Mouse (Mus musculus) common myeloid progenitor, adult 5-6 weeks (primary cell): Measurements from ENCODE around the gene Klf3. TPM values are rescaled to one million over a fixed set of nuclear protein-coding genes. Genes with fewer than 3 reads are reported as not detected.
"Not testable (repeated sequence)": the region's sequence is repeated elsewhere in the genome, so short reads cannot be mapped to it uniquely, and the experiment has no call there.

Experiments
- ATAC-seq: replicated peaks from 2 replicates; pipeline ENCODE4 v1.8.0; 2016; ENCODE audit warnings: low read depth, mild to moderate bottlenecking, moderate TSS enrichment, inconsistent platforms; ENCODE audit not compliant: poor library complexity, severe bottlenecking
- total RNA-seq: library from RNA; stranded (forward); fragments of 200-1000, 187-1606 nt; gene quantifications from 2 replicates; pipeline ENCODE4 v1.2.3, GENCODE M21; 2017

The Klf3 gene
- total RNA-seq, 1 experiment from 2014 or later = 21.5 TPM

DNA sequence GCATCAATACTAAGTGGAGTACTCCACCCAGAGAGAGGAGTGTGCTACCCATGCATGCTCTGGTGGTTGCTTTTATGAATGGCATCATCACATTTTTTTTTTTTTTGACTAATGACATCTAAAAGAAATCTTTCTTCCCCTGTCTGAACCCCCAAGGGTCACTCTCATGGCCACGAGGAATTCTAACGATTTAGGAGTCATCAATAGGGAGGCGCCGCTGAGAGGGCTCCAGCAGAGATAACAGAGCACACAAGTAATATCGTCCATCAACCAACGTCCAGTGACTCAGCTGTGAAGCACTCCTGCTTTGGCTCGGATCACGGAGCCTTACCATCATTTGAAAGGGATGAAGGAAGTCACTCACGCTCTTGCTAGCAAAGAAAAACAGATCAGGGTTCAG is 63.9 kb downstream of the Klf3 start:
- no peak for ATAC-seq

DNA sequence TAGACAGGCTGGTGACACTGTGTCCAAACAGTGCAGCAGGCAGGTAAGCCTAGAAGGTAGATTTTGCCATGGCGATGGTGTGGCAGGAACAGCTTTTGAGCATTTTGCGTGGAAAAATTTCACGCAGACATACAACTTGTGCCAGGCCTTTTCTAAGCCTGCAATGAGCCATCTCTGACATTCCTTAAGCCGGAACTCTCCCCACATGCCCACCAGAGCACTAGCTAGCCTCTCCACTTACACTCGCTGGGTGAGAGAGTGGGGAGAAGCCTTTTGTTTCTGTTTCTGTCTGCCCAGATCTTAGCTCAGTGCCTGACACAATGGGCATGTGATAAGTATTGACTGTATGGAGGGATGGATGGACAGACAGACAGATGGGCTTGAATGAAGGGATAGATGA is 64.4 kb downstream of the Klf3 start:
- ATAC-seq = no peak

DNA sequence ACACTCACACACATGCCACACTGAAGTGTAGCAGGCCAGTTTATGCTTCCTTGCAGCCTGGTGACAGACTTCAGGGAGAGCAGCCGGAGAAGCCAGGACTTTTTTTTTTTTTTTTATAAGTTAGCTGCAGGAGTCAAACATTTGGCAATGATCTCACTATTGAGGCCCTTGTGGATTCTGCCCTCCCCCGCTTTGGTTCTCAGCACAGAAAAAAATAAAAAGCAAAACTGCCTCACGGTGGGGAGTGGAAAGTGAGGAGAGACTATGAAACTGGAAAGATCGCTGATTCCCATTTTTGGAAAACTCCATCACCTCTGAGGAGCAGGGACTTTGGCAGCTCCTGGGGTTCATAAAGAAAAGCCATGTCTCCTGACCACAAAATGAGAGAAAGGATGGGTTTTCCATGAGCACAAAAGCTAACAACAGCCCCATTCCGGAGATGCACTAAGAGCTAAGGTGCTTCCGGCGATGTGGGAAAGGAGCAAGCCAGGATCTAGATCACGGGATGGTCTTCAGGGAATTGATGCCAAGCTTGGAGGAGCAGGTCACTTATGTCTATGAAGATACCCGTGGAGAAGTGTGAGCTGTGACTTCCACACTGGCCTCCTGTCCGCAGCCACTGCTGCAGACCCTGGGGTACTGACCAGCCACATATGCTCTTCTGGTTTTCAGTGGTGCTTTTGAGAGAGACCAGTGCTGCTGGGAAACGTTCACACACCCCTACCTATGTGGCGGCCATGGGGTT is 73.1 kb downstream of the Klf3 start:
- ATAC-seq = no peak

DNA sequence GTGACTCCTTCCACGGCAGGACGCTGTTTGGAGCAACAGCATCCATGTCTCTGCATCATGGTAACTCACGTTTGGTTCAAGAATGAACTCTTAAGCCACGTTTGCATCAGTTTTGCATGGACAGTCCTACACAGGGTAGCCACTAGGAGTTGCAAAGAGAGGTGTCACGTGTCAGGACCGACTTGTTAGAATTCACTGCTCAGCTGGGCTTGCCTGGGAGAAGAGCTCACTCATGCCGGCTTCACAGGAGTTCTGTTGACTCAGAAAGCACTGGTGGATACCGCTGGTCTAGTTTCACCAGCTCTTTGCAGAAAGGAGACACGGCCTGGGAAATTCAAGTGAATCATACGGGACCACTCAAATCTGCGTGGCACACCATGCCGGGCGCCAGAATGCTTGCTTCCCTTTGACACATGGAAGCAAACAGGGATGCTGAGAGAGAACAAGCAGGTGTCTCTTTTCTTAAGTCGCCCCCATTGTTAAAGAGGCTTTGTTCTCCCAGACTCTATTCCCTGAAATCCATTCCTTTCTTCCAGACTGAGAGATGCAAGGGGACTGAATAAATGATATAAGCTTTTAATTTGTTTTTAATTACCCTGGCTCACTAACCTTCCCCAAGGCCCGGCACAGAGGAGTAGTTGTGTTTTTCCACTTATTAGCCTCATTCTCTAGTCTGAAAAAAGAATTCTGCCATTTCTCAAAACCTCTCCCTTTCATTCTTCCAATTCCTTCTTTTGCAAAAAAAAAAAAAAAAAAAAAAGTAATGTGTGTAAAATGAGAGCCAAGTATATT is 74.2 kb downstream of the Klf3 start:
- ATAC-seq = no peak

DNA sequence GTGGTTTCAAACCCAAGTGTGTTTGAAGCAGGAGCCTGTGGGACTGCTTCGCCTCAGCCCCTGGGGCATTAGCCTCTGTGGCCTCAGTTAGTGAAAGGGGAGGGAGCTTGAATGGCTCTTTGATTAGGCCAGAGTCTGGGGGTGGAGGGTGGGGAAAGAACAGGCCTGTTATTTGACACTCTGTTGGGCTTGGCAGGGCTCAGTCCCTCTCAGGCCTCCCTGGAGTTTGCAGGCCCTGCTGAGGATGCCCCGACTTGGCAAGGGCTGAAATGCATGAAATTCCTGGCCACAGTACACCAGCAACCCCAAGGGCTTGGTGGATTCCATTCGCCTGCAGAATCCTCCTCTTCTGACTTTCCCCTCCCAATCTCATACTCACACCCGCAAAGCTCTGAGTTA is 74.8 kb downstream of the Klf3 start:
- no peak for ATAC-seq

DNA sequence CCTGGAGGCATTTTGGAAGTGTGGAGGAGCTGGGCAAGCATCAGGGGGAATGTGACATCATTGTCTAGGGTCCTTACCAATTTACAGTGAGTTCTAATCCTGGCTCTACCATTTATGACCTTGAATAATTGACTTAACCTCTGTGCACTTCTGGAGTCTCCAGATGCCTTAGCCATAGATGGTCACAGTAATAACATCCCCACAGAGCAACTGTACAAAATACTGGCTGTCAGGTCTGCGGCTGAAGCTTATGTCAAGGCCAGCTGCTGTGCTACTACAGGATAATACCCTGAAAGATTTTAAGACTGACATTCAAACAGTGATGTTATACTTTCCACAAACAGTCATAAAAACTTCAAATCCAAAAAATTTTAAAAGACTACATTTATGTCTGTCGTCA is 75.3 kb downstream of the Klf3 start:
- no peak for ATAC-seq

DNA sequence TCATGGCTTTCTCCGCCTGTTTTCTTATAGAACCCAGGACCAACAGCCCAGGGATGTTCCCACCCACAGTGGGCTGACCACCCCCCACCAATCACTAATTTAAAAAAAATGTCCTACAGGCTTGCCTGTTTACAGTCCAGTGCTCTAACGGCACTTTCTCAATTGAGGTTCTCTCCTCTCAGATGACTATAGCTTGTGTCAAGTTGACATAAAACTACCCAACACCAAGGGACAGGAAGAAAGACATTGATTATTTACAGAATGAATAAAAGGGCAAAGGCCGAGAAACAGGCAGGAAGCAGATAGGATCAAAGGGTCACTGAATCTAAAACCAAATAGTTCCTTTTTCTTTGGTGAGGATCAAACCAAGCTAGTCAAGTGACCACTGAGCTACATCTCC is 76.1 kb downstream of the Klf3 start:
- ATAC-seq = no peak

DNA sequence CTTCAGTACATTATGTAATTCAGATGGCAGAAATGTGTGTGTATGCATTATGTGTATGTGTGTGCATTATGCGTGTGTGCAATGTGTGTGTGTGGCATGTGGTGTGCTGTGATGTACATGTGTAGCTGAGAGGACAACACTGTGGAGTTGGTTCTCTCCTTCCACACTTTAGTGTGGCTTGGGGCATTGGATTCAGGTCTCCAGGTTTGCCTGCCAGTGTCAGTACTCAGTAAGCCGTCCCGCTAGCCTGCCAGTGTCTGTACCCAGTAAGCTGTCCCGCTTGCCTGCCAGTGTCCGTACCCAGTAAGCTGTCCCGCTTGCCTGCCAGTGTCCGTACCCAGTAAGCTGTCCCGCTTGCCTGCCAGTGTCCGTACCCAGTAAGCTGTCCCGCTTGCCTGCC is 78.4 kb downstream of the Klf3 start:
- ATAC-seq = not testable (repeated sequence)

DNA sequence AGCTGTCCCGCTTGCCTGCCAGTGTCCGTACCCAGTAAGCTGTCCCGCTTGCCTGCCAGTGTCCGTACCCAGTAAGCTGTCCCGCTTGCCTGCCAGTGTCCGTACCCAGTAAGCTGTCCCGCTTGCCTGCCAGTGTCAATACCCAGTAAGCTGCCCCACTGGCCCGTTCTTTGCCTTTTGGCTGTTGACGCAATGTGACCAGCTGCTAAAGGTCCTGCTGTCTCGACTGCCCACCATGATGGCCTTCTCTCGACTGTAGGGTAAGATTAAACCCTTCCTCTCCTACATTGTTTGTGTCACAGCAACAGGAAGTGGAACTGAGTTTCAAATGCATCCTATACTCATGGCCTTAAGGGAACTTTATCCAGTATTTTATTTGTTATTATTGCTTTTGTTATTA is 78.8 kb downstream of the Klf3 start:
- ATAC-seq = not testable (repeated sequence)

Other genes starting within 250 kb of the Klf3 start
- gene Tlr1, start 130.2 kb downstream of the Klf3 start, total RNA-seq = 0.15 TPM in 1 of 2 replicates, not detected in the other
- 1.2 and 1.8 TPM in 2 replicates for gene Tlr6, start 156.7 kb downstream of the Klf3 start, total RNA-seq
- 4.4 and 5.9 TPM in 2 replicates for gene Fam114a1, start 166.7 kb downstream of the Klf3 start, total RNA-seq